Mouse (Mus musculus) brain, embryonic 14.5 days (tissue): Measurements from ENCODE around the gene Ppm1k.

Experiments used
- CTCF ChIP-seq: fragments of 200-500 bp; IDR thresholded peaks from 2 replicates; pipeline ENCODE4 v1.5.1; 2012; ENCODE audit warnings: inconsistent platforms, mild to moderate bottlenecking, moderate library complexity, borderline replicate concordance; ENCODE audit not compliant: insufficient read depth, insufficient read length; ENCODE audit errors: extremely low read depth
- POLR2A ChIP-seq: fragments of 200-500 bp; IDR thresholded peaks from 2 replicates; pipeline ENCODE4 v1.6.1; 2012; ENCODE audit warnings: mild to moderate bottlenecking, inconsistent platforms, borderline replicate concordance; ENCODE audit not compliant: poor library complexity, insufficient read depth, insufficient read length, severe bottlenecking; ENCODE audit errors: extremely low read depth

DNA sequence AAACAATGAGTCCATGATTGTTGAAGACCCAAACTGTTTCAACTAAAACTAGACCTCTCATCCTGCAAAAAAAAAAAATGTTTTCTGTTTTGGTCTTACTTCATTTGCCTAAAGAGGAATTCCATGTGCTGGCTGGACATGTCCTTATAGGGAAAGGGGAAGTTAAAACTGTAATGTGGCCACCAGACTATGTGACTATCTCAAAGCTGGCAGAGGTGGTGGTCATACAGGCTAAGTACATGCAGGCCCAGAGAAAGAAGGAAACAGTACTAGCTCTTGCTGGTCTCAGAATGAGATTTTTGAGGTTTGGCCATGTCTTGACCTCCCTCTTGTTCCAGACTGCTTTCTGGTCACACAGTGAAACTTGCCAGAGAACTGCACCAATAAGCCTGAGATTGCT lies 36.3 kb upstream of the Ppm1k start:
- TF ChIP-seq CTCF = no peak
- TF ChIP-seq POLR2A = no peak
